Mouse (Mus musculus) CH12.LX (cell line): ENCODE results near the gene Ppil6. TPM values are rescaled to one million over a fixed set of nuclear protein-coding genes. Genes with fewer than 3 reads are reported as not detected.

Experiments
- DNase-seq: peaks from one replicate; pipeline ENCODE4 v3.0.0-alpha.2; 2013; ENCODE audit errors: extremely low read depth
- H3K27ac ChIP-seq: 2 replicates; pipeline ENCODE4 v1.5.1; 2012; ENCODE audit warnings: low read depth, mild to moderate bottlenecking, control low read depth, moderate library complexity; ENCODE audit not compliant: insufficient read depth
- H3K27me3 ChIP-seq: replicated peaks from 2 replicates; pipeline ENCODE3; 2012; ENCODE audit warnings: inconsistent platforms
- H3K36me3 ChIP-seq, 2 experiments: replicated peaks in 1 of 2; 2 replicates each; pipeline versions ENCODE3 to v1.6.1; 2012; ENCODE audit warnings: inconsistent platforms in 1 of 2, low read length in 1 of 2, mild to moderate bottlenecking in 1 of 2, mixed read lengths in 1 of 2, moderate library complexity in 1 of 2; ENCODE audit not compliant: control insufficient read depth in 1 of 2, insufficient read depth in 1 of 2
- H3K4me1 ChIP-seq, 2 experiments: 2 replicates each; pipeline ENCODE4 v1.6.1; 2012; ENCODE audit warnings: inconsistent platforms in 1 of 2, moderate library complexity in 1 of 2; ENCODE audit not compliant: insufficient read depth in 2 of 2, control insufficient read depth in 1 of 2
- H3K4me2 ChIP-seq: 2 replicates; pipeline ENCODE4 v1.6.1; 2012; ENCODE audit warnings: low read depth, mild to moderate bottlenecking, control low read depth; ENCODE audit not compliant: poor library complexity, insufficient read depth, severe bottlenecking
- H3K4me3 ChIP-seq, 3 experiments: fragments of 150-350 bp in 1 of 3; sonication (generic) in 1 of 3; replicated peaks in 1 of 3; 2 replicates each; pipeline versions ENCODE3 to v1.5.1; 2011 to 2012; ENCODE audit warnings: low read depth in 2 of 3, low read length in 2 of 3, mild to moderate bottlenecking in 2 of 3, moderate library complexity in 2 of 3, control low read depth in 1 of 3, improper control_type of control experiment in 1 of 3, inconsistent platforms in 1 of 3, mixed read lengths in 1 of 3; ENCODE audit not compliant: poor library complexity in 1 of 3
- H3K79me2 ChIP-seq: replicated peaks from 2 replicates; pipeline ENCODE4 v1.6.1; 2012; ENCODE audit warnings: mild to moderate bottlenecking, moderate library complexity; ENCODE audit not compliant: control insufficient read depth, poor library complexity, insufficient read depth, severe bottlenecking; ENCODE audit errors: extremely low read depth
- H3K9ac ChIP-seq: 2 replicates; pipeline ENCODE4 v1.6.1; 2012; ENCODE audit warnings: low read depth, mild to moderate bottlenecking, control low read depth, moderate library complexity; ENCODE audit not compliant: insufficient read depth
- H3K9me3 ChIP-seq: replicated peaks from 2 replicates; pipeline ENCODE3; 2012; ENCODE audit warnings: low read length, inconsistent platforms, mixed read lengths
- BHLHE40 ChIP-seq: IDR thresholded peaks from 2 replicates; pipeline ENCODE4 v1.6.1; 2011; ENCODE audit warnings: mild to moderate bottlenecking, low read depth, low read length, improper control_type of control experiment
- CTCF ChIP-seq, 2 experiments: IDR thresholded peaks in 1 of 2; conservative IDR thresholded peaks in 1 of 2; 2 replicates each; pipeline ENCODE4 v1.5.1; 2011 to 2012; ENCODE audit warnings: low read depth in 2 of 2, low read length in 2 of 2, improper control_type of control experiment in 1 of 2, inconsistent platforms in 1 of 2, mild to moderate bottlenecking in 1 of 2, moderate library complexity in 1 of 2
- E2F4 ChIP-seq: IDR thresholded peaks from 2 replicates; pipeline ENCODE4 v1.6.1; 2011; ENCODE audit warnings: low read depth, low read length, improper control_type of control experiment; ENCODE audit not compliant: insufficient replicate concordance
- ETS1 ChIP-seq: conservative IDR thresholded peaks from 2 replicates; pipeline ENCODE4 v1.6.1; 2012; ENCODE audit warnings: low read depth, mild to moderate bottlenecking, inconsistent platforms, low read length, improper control_type of control experiment, moderate library complexity
- GABPA ChIP-seq: IDR thresholded peaks from 2 replicates; pipeline ENCODE4 v1.6.1; 2012; ENCODE audit warnings: low read depth, low read length, improper control_type of control experiment, inconsistent platforms; ENCODE audit not compliant: insufficient replicate concordance
- IRF4 ChIP-seq: IDR thresholded peaks from 2 replicates; pipeline ENCODE4 v1.6.1; 2014; ENCODE audit warnings: low read depth, mild to moderate bottlenecking, inconsistent platforms, low read length, improper control_type of control experiment
- JUN ChIP-seq: IDR thresholded peaks from 2 replicates; pipeline ENCODE4 v1.6.1; 2011; ENCODE audit warnings: low read depth, mild to moderate bottlenecking, low read length, improper control_type of control experiment, moderate library complexity; ENCODE audit not compliant: insufficient read depth
- MAFK ChIP-seq: IDR thresholded peaks from 2 replicates; pipeline ENCODE4 v1.6.1; 2011; ENCODE audit warnings: low read length, improper control_type of control experiment; ENCODE audit not compliant: insufficient replicate concordance
- MEF2A ChIP-seq: IDR thresholded peaks from 2 replicates; pipeline ENCODE4 v1.6.1; 2014; ENCODE audit warnings: low read depth, mild to moderate bottlenecking, inconsistent platforms, low read length, improper control_type of control experiment, borderline replicate concordance
- NELFE ChIP-seq: IDR thresholded peaks from 2 replicates; pipeline ENCODE4 v1.6.1; 2011; ENCODE audit warnings: low read depth, low read length, improper control_type of control experiment
- PAX5 ChIP-seq: IDR thresholded peaks from 2 replicates; pipeline ENCODE4 v1.6.1; 2012; ENCODE audit warnings: low read length, inconsistent platforms, mixed read lengths
- POLR2A ChIP-seq: IDR thresholded peaks from 2 replicates; pipeline ENCODE4 v1.6.1; 2011; ENCODE audit warnings: low read depth, mild to moderate bottlenecking, improper control_type of control experiment, low read length
- POLR2AphosphoS2 ChIP-seq: IDR thresholded peaks from 2 replicates; pipeline ENCODE4 v1.6.1; 2011; ENCODE audit warnings: low read depth, low read length, improper control_type of control experiment
- SIN3A ChIP-seq: IDR thresholded peaks from 2 replicates; pipeline ENCODE4 v1.6.1; 2012; ENCODE audit warnings: low read length, improper control_type of control experiment, inconsistent platforms
- TBP ChIP-seq: conservative IDR thresholded peaks from 2 replicates; pipeline ENCODE4 v1.6.1; 2011; ENCODE audit warnings: low read depth, low read length, improper control_type of control experiment
- UBTF ChIP-seq: IDR thresholded peaks from 2 replicates; pipeline ENCODE4 v1.6.1; 2012; ENCODE audit warnings: low read depth, mild to moderate bottlenecking, inconsistent platforms, low read length, improper control_type of control experiment, moderate library complexity
- USF1 ChIP-seq: IDR thresholded peaks from 2 replicates; pipeline ENCODE4 v1.6.1; 2014; ENCODE audit warnings: low read depth, mild to moderate bottlenecking, inconsistent platforms, low read length, improper control_type of control experiment
- ZC3H11A ChIP-seq: IDR thresholded peaks from 2 replicates; pipeline ENCODE4 v1.6.1; 2012; ENCODE audit warnings: low read depth, mild to moderate bottlenecking, inconsistent platforms, low read length, improper control_type of control experiment
- ZMIZ1 ChIP-seq: IDR thresholded peaks from 2 replicates; pipeline ENCODE4 v1.6.1; 2012; ENCODE audit warnings: low read depth, mild to moderate bottlenecking, inconsistent platforms, low read length, improper control_type of control experiment
- dilution Hi-C: fragments of 300-500 bp; cut with MboI; formaldehyde crosslinking; loops from 2 replicates; pipeline ENCODE4 v1.14.3; 2020; ENCODE audit warnings: low sequenced_read_pairs; ENCODE audit not compliant: extremely low pct_unique_long_range_greater_than_20kb, extremely low pct_ligation_motif_present
- in situ Hi-C: fragments of 300-500 bp; cut with MboI; formaldehyde crosslinking; loops from 3 replicates; pipeline ENCODE4 v1.14.3; 2019; ENCODE audit warnings: low sequenced_read_pairs, low pct_ligation_motif_present, low pct_unique_long_range_greater_than_20kb, mixed read lengths
- polyA plus RNA-seq: library from polyadenylated mRNA; unstranded; fragments of >175 nt; gene quantifications from 2 replicates; pipeline ENCODE4 v1.2.1, GENCODE M21; 2012; ENCODE audit warnings: low read depth; ENCODE audit not compliant: insufficient read length
- total RNA-seq, 2 experiments: library from RNA; depleted of rRNA; stranded (reverse); fragments of 300-350 nt in 1 of 2; fragments of >200 nt in 1 of 2; gene quantifications; 2 replicates each; pipeline ENCODE4 v1.2.3; 2012 to 2014

The Ppil6 gene
- total and polyA plus RNA-seq, 3 experiments = not detected

- H3K9me3 ChIP-seq = no peaks in the 10 kb centered on the region
- in situ Hi-C loops (no loop called here), dilution Hi-C loops (no loop called here)
- H3K27me3 ChIP-seq = no peaks in the 10 kb centered on the region
- DNase-seq = no peak
- H3K4me3 ChIP-seq = no peak overlapping the region
- no peak overlapping the region for H3K27ac ChIP-seq
- H3K4me2 ChIP-seq = no peak overlapping the region
- TF ChIP-seq ZC3H11A (no peak), USF1 (no peak), IRF4 (no peak), TBP (no peak), UBTF (no peak), PAX5 (no peak), SIN3A (no peak), POLR2A (no peak), BHLHE40 (no peak), E2F4 (no peak), JUN (no peak), MEF2A (no peak), CTCF (conservative IDR thresholded peaks at IDR 0.05 in 1 of 2, IDR thresholded peaks at IDR 0.05 in 1 of 2; ENCODE audit: low read depth in 2 of 2, low read length in 2 of 2) (no peak), ETS1 (no peak), NELFE (no peak), ZMIZ1 (no peak)
- H3K79me2 ChIP-seq = no peaks in the 10 kb centered on the region
- no peak overlapping the region for H3K9ac ChIP-seq
- H3K36me3 ChIP-seq = peaks cover 52 to 80% of the 10 kb centered on the region in 2 experiments
- peaks cover 0 to 9% of the 10 kb centered on the region in 2 experiments; a peak in 2 of 4 replicates for H3K4me1 ChIP-seq
Measured at GRCm38 (mm10) chr10:41460501-41460900, 29.7 kb upstream of the Ppil6 start.

- H3K9ac ChIP-seq = no peak overlapping the region
- no peak for DNase-seq
- H3K4me1 ChIP-seq = peaks cover 0 to 9% of the 10 kb centered on the region in 2 experiments; a peak in 2 of 4 replicates
- H3K27ac ChIP-seq = no peak overlapping the region
- TF ChIP-seq POLR2AphosphoS2 (no peak), MAFK (no peak), ZC3H11A (no peak), ETS1 (no peak), TBP (no peak), GABPA (no peak), JUN (no peak)
- TF ChIP-seq, all 38 proteins: peak for 0
- in situ Hi-C loops (no loop called here), dilution Hi-C loops (no loop called here)
- H3K4me2 ChIP-seq = no peak overlapping the region
- H3K4me3 ChIP-seq = no peak overlapping the region
- H3K27me3 ChIP-seq = no peaks in the 10 kb centered on the region
- peaks cover 45 to 78% of the 10 kb centered on the region in 2 experiments for H3K36me3 ChIP-seq
- no peaks in the 10 kb centered on the region for H3K79me2 ChIP-seq
- no peaks in the 10 kb centered on the region for H3K9me3 ChIP-seq
Measured at GRCm38 (mm10) chr10:41461057-41461722, 29.0 kb upstream of the Ppil6 start.
